Mouse (Mus musculus) adipocyte (in vitro differentiated cells): ENCODE results near the gene Ttc7.

Experiments
- DNase-seq: peaks from one replicate; pipeline ENCODE4 v3.0.0-alpha.2; 2016; ENCODE audit warnings: low spot score

The Ttc7 gene

GRCm38 (mm10) chr17:87314530-87314946 lies 31.9 kb downstream of the Ttc7 start:
- no peak for DNase-seq

- peak; percentile 96 for DNase-seq
These were observed 32.4 kb downstream of the Ttc7 start for GRCm38 (mm10) chr17:87315021-87315531.

- DNase-seq = no peak
These were observed 33.4 kb downstream of the Ttc7 start for GRCm38 (mm10) chr17:87315891-87316763.

GRCm38 (mm10) chr17:87317271-87317670 lies 34.6 kb downstream of the Ttc7 start:
- peak; percentile 66 for DNase-seq

- peak; percentile 74 for DNase-seq
These were observed 35.3 kb downstream of the Ttc7 start for GRCm38 (mm10) chr17:87317947-87318346.

- DNase-seq = peak; percentile 30
These were observed 39.0 kb downstream of the Ttc7 start for GRCm38 (mm10) chr17:87321673-87322072.

- DNase-seq = no peak
These were observed 40.5 kb downstream of the Ttc7 start for GRCm38 (mm10) chr17:87323215-87323614.

- no peak for DNase-seq
These were observed 42.8 kb downstream of the Ttc7 start for GRCm38 (mm10) chr17:87325501-87325900.

- no peak for DNase-seq
These were observed 44.3 kb downstream of the Ttc7 start for GRCm38 (mm10) chr17:87326987-87327386.

- DNase-seq = no peak
These were observed 45.0 kb downstream of the Ttc7 start for GRCm38 (mm10) chr17:87327645-87328044.

GRCm38 (mm10) chr17:87328177-87328768 lies 45.6 kb downstream of the Ttc7 start:
- DNase-seq = no peak

- no peak for DNase-seq
These were observed 46.5 kb downstream of the Ttc7 start for GRCm38 (mm10) chr17:87329144-87329700.

GRCm38 (mm10) chr17:87330250-87330920 lies 47.7 kb downstream of the Ttc7 start:
- DNase-seq = no peak

- DNase-seq = no peak
These were observed 48.2 kb downstream of the Ttc7 start for GRCm38 (mm10) chr17:87330921-87331291.

GRCm38 (mm10) chr17:87331336-87332141 lies 48.9 kb downstream of the Ttc7 start:
- no peak for DNase-seq

GRCm38 (mm10) chr17:87332142-87332815 lies 49.6 kb downstream of the Ttc7 start:
- DNase-seq = no peak

GRCm38 (mm10) chr17:87332887-87333286 lies 50.2 kb downstream of the Ttc7 start:
- no peak for DNase-seq

- DNase-seq = no peak
These were observed 51.5 kb downstream of the Ttc7 start for GRCm38 (mm10) chr17:87334162-87334561.

GRCm38 (mm10) chr17:87335152-87335551 lies 52.5 kb downstream of the Ttc7 start:
- no peak for DNase-seq

- DNase-seq = no peak
These were observed 53.0 kb downstream of the Ttc7 start for GRCm38 (mm10) chr17:87335727-87336126.

GRCm38 (mm10) chr17:87336910-87337309 lies 54.2 kb downstream of the Ttc7 start:
- DNase-seq = no peak
